Mouse (Mus musculus) retina, adult 2 months (tissue): ENCODE results near the gene BC035044.
"Not testable (repeated sequence)": the region's sequence is repeated elsewhere in the genome, so short reads cannot be mapped to it uniquely, and the experiment has no call there.

ENCODE experiments used
- DNase-seq: peaks from one replicate; pipeline ENCODE4 v3.0.0-alpha.2; 2012; ENCODE audit warnings: low read depth, low spot score

BC035044 gene

DNA sequence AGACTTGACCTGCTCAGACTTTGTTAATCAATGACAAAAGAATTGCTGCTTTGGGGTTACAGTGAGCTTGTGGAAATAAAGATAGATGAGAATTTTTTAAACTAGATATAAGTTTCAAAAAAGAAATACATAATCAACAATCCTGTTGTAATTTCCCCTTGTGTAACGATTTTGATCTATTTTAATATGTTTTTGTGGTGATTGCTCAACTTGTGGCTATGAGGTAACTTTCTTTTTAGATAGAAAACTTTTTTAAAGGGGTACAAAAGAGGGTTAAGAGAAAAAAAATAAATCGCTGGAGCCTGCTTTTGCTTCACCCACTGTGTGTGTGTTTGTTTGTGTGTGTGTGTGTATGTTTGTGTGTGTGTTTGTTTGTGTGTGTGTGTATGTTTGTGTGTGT lies 39.8 kb downstream of the BC035044 start:
- no peak for DNase-seq

DNA sequence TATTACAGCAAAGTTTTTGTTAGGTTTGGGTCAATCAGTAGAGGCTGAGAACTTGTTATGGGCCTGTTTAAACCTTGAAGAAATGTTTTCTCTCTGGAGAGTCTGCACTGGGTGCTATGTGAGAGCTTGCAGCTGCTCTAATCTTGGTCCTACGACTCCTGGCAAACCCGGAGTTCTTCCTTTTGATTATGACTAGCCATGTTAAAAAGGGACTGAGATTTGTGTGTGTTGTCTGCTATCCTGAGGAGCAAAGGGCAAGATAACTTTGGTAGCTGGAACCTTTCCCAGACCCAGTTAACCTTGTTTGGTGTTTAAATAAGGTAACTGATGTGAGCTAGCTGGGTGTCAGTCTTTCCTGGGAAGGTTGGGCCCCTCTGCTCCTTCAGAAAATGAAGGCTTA lies 40.3 kb downstream of the BC035044 start:
- no peak for DNase-seq

DNA sequence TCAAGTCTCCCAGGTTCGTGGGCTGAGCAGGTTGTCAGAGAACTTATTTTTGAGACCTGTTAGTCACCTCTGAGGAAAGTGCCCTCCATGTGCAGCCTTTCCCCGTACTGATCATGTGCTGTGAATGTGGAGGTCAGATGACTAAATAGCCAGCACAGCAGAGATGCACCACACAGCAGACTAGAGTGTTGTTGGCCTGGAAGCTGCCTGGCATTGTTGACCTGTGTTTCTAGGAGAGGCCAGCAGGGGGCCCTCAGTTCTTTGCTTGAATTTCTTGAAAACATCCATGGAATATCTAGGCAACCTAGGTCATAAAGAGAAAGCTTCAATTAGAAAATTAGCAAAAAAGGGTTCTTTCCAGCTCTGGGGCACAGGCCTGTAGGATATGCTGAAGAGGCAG lies 41.0 kb downstream of the BC035044 start:
- DNase-seq = no peak

- no peak for DNase-seq
These were observed 43.5 kb downstream of the BC035044 start for GRCm38 (mm10) chr6:128847401-128847800.

- DNase-seq = no peak
These were observed 44.9 kb downstream of the BC035044 start for GRCm38 (mm10) chr6:128845998-128846542.

DNA sequence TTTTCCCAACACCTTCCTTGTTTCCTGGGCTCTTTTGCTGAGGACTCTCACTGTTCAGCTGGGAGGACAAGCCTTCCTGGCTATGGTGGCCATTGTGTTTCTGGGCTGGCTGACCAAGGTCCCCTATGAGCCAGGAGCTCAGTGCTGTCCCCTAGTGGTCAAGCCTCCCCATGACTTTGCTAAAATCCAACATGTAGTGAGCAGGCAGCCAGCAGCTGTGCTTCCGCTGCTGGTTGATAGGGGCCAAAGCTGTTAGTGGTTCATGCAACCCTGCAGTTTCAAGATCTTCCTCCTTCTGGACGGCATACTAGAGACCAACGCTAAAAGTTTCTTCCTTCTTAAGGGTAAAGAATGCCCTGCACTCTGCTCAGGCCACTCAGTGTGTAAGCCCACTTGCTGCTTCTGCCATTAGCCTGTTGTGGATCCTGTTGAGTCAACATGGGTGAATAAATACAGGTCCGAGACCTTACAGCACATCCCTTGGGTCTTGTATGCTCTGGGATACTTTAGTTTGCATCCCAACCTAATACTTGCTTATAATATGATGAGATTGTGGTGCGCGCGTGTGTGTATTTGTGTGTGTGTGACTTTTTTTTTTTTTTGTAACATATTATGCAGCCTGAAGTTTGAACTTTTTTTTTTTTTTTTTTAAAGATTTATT lies 45.5 kb downstream of the BC035044 start:
- peak; percentile 74 for DNase-seq

DNA sequence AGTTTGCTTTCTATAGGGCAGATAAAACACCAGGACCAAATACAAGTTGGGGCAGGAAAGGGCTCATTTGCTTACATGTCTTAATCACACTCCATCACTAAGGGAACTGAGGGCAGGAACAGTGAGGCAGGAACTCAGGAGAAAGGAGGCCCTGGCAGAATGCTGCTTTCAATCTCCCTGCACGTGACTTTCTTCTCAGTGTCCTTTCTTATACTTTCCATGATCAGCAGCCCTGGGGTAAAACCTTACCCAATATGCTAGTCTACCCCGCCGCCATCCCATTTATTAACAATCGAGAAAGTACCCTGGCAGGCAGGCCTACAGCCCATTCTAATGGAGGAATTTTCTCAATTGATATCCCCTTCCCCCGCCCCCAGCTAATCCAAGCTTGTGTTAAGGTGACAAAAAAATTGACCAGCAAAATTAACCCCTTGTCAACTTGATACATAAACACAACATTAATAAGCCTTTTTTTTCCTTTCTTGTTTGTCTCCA lies 46.3 kb downstream of the BC035044 start:
- DNase-seq = no peak

GRCm38 (mm10) chr6:128844131-128844530 lies 46.8 kb downstream of the BC035044 start:
- DNase-seq = no peak

GRCm38 (mm10) chr6:128843479-128843992 lies 47.4 kb downstream of the BC035044 start:
- peak; percentile 44 for DNase-seq

GRCm38 (mm10) chr6:128842945-128843478 lies 47.9 kb downstream of the BC035044 start:
- peak; percentile 96 for DNase-seq

GRCm38 (mm10) chr6:128842356-128842944 lies 48.5 kb downstream of the BC035044 start:
- no peak for DNase-seq

DNA sequence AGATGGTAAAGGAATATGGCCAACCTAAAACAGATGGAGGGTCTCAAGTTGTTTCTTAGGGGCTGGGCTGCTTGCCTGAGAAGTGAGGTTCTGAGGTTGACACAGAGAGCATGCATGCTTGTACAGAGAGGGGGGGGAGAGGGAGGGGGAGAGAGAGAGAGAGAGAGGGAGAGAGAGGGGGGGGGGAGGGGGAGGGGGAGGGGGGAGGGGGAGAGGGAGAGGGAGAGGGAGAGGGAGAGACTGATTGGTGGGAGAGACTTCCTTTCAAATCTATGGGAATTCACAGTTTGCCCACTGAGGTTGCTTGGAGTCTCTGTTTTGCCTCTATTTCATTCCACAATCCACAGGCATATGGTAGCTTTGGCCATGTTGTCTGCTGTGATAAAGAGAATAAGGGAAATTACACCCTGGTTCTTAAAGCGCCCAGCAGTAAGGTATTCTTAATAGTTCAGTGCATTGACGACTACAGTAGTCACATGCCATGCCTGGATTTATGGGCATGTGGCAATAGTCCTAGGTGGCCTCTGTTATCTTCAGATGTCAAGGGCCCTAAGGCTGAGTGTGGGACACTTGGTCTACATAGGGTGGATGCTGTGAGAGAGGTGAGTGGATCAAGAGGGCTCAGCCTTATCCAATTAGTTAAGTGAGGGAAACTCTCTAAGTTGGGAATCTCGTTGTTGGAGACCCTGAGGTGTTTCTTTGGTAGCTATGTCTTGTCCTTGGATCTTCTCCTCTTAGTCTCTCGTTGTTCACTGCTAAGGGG lies 49.4 kb downstream of the BC035044 start:
- DNase-seq = no peak

- not testable (repeated sequence) for DNase-seq
These were observed 50.3 kb downstream of the BC035044 start for GRCm38 (mm10) chr6:128840669-128841068.

- DNase-seq = no peak
These were observed 51.0 kb downstream of the BC035044 start for GRCm38 (mm10) chr6:128839921-128840320.

- peak; percentile 70 for DNase-seq
These were observed 51.6 kb downstream of the BC035044 start for GRCm38 (mm10) chr6:128839266-128839771.

DNA sequence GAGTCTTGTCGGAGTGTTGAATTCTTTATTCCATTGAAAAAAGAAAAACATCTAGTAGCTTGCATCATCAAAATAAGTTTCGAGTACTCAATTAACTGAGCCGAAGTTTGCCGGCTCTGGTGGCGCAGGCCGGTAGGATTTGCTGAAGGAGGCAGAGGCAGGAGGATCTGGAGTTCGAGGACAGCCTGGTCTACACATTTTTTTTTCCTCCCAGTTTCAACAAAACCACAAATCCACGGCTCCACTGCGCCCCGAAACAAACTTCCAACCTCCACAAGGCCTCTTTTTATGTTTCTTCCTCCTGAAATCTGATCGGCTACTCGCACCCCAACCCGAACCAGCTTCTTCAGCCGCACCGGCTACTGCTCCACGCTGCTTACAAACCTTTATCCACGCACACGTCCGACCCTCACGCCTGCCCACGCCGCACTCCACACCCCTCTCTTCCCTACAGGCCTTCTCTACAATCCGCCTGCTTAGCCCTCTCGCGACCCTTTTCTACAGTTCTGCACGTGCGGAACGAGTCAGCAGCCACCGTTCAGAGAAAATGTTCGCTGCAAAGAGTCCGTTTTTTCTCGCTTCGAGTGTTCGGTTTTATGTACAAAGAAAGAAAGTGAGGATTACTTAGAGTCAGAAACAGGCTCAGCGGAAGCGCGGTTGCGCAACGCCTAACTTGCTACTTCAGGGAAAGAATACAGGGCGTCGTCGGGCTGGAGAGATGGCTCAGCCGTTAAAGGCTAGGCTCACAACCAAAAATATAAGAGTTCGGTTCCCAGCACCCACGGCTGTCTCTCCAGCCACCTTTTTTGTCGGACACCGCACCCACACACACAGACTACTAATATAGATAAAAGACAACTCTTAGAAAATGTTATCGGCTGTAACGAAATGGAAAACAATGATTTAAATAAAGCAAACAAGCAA lies 52.3 kb downstream of the BC035044 start:
- DNase-seq = peak; percentile 67

DNA sequence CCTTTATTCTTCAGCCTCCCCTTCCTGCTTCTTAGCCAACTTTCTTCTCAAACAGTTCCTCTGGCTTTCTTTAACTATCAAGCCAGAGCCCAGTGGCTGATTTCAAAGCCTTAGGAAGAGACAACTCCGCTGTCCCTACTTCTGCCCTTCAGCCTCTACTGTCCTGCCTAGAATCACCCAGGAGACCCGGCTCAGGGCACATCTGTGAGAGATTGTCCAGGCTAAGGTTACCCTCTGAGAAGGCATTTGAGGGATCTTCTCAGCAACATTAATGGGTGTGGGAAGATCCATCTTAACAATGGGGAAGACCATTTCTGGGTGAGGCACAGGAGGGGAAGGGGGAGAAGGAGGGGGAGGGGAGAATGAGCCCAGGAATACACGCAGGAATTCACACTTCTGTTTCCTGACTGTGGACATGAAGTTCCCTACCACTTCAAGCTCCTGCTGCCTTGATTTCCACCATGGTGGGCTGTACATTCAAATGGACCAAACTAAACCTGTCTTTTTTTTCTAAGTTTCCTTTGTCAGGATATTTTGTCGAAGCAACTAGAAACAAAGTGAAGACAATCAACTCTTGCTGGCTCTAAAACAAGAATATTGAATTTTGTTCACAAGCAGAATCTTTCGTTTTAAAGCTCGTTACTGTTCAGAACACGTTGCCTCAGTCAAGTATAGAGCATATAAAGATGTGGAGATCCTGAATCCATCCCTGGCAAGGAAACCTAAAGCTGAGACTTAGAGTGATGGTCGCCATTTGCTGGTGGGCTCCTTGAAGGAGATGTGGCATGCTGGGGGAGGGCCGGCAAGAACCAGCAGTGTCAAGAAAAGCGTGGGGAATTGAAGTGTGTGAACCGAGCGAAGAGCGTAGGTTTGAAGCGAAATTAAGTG lies 53.2 kb downstream of the BC035044 start:
- DNase-seq = no peak

DNA sequence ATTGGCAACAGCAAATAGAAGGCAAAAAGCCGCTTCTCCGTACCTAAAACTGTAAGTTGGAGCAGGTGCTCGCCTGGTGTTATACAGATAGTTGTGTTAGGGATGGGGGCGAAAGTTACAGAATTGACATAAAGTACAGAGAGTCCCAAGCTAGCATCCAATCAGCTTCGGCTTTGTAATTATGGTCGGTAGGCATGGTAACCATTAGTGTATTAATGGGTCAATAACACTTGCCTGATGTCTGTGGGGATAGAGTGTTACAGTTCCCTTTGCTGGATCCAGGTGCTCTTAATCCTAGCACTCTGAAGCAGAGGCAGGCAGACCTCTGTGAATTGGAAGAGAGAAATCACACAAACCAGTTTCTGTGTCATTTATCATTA lies 54.0 kb downstream of the BC035044 start:
- DNase-seq = no peak

DNA sequence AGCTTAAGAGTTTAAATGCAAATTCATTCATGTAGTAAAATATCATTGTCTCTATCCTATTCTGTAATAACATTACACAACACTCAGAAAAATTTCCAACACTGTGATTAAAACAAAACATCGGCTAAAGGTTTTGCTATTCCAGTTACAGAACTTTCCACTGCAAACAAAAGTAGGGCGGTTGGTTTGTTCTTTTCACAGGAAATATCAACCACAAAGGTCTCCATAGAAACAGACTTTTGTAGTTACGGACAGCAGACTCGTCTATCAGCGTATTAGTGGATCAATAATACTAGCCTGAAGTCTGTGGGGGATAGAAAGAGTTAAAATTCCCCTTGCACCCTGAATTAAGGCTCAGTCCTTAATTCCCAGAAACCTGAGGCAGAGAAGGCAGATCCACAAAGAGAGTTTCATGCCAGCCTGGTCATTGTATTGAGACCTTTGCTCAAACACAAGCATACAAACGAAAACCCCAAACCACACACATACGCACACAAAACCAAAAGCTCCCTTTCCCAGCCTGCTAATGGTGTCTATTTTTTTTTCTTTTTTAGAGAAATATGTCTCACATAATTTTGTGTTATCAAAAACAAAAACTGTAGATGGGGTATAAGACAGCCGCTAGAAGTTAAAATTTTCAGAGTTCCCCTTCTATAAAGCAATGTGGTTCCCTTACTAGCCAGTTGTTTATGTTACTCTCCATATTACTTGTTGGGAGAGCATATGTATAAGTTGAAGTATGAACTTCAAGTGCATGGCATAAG lies 54.6 kb downstream of the BC035044 start:
- no peak for DNase-seq
